Mouse (Mus musculus) mammary gland, adult 2 months (tissue): ENCODE data around the gene Grtp1. TPM values are rescaled to one million over a fixed set of nuclear protein-coding genes. Genes with fewer than 3 reads are reported as not detected.

Source experiments
- polyA plus RNA-seq: library from polyadenylated mRNA; depleted of rRNA; stranded (reverse); fragments of >200 nt; gene quantifications from 2 replicates; pipeline ENCODE4 v1.2.3, GENCODE M21; 2012; ENCODE audit warnings: low replicate concordance; rRNA removed

Gene Grtp1
- polyA plus RNA-seq = 7.1 and 16.2 TPM in 2 replicates

GRCm38 (mm10) chr8:13200301-13201012 is at the start of gene Grtp1:
Grtp1 (minus strand) TSS chr8:13200620.

GRCm38 (mm10) chr8:13158718-13159376 is 41.6 kb downstream of the Grtp1 start, which contains the start of gene Lamp1:
Lamp1 (plus strand) TSS chr8:13159161.

Other genes with a start within 250 kb of the Grtp1 start
- 1.4 and 1.5 TPM in 2 replicates for gene F7, start 174.6 kb downstream of the Grtp1 start, polyA plus RNA-seq
- gene F10, start 163.3 kb downstream of the Grtp1 start, polyA plus RNA-seq = 0.92 and 1.6 TPM in 2 replicates
- 0.04 and 1.2 TPM in 2 replicates for gene Proz, start 139.7 kb downstream of the Grtp1 start, polyA plus RNA-seq
- gene Pcid2, start 95.2 kb downstream of the Grtp1 start, polyA plus RNA-seq = 21.4 and 25.1 TPM in 2 replicates
- 36.6 and 48.9 TPM in 2 replicates for gene Cul4a, start 95.0 kb downstream of the Grtp1 start, polyA plus RNA-seq
- gene Lamp1, start 41.5 kb downstream of the Grtp1 start, polyA plus RNA-seq = 448 and 578 TPM in 2 replicates
- gene Adprhl1, start 53.5 kb upstream of the Grtp1 start, polyA plus RNA-seq = 0.53 and 2.8 TPM in 2 replicates
- gene Dcun1d2, start 87.5 kb upstream of the Grtp1 start, polyA plus RNA-seq = 17.8 and 34.9 TPM in 2 replicates
- 26.0 and 41.1 TPM in 2 replicates for gene Tmco3, start 87.6 kb upstream of the Grtp1 start, polyA plus RNA-seq
- gene Tfdp1, start 138.1 kb upstream of the Grtp1 start, polyA plus RNA-seq = 22.0 and 39.2 TPM in 2 replicates
- 0.82 and 1.3 TPM in 2 replicates for gene Atp4b, start 196.2 kb upstream of the Grtp1 start, polyA plus RNA-seq
- gene Grk1, start 204.5 kb upstream of the Grtp1 start, polyA plus RNA-seq = 0.01 TPM in 1 of 2 replicates, not detected in the other
- gene Tmem255b, start 234.6 kb upstream of the Grtp1 start, polyA plus RNA-seq = 15.5 and 19.5 TPM in 2 replicates